Mouse (Mus musculus) cerebellum, adult 2 months (tissue): ENCODE measurements around the gene Cfap43. TPM values are rescaled to one million over a fixed set of nuclear protein-coding genes. Genes with fewer than 3 reads are reported as not detected.

ENCODE experiments used
- DNase-seq, 2 experiments: peaks; one replicate each; pipeline ENCODE4 v3.0.0; 2021
- H3K27ac ChIP-seq: fragments of 200-500 bp; 2 replicates; pipeline ENCODE4 v1.5.1; 2012; ENCODE audit warnings: low read length, control low read depth, inconsistent platforms; ENCODE audit not compliant: insufficient read depth
- H3K27me3 ChIP-seq: fragments of 200-500 bp; 2 replicates; pipeline ENCODE4 v1.6.1; 2012; ENCODE audit warnings: inconsistent platforms, mild to moderate bottlenecking, low read length, moderate library complexity; ENCODE audit not compliant: control insufficient read depth, insufficient read depth
- H3K4me1 ChIP-seq: fragments of 200-500 bp; 2 replicates; pipeline ENCODE4 v1.6.1; 2011; ENCODE audit warnings: low read length; ENCODE audit not compliant: control insufficient read depth, insufficient read depth
- H3K4me3 ChIP-seq: fragments of 200-500 bp; replicated peaks from 2 replicates; pipeline ENCODE3; 2011; ENCODE audit warnings: mild to moderate bottlenecking, low read depth, low read length, control low read depth; ENCODE audit not compliant: insufficient read depth
- CTCF ChIP-seq: fragments of 200-500 bp; IDR thresholded peaks from 2 replicates; pipeline ENCODE4 v1.5.1; 2011; ENCODE audit warnings: low read depth, mild to moderate bottlenecking, control low read depth, low read length, moderate library complexity, borderline replicate concordance; ENCODE audit not compliant: insufficient read depth
- POLR2A ChIP-seq: fragments of 200-500 bp; IDR thresholded peaks from 2 replicates; pipeline ENCODE4 v1.6.1; 2011; ENCODE audit warnings: low read length, control low read depth, borderline replicate concordance; ENCODE audit not compliant: insufficient read depth
- WGBS: fragments of 180-500 bp; shearing (Covaris S2); methylation state at CpG from one replicate; pipeline ENCODE4 v1.1.7; 2018; 5-methylcytosine and 5-hydroxymethylcytosine counted together
- polyA plus RNA-seq: library from polyadenylated mRNA; depleted of rRNA; stranded (reverse); fragments of >200 nt; gene quantifications from 2 replicates; pipeline ENCODE4 v1.2.3, GENCODE M21; 2012

The Cfap43 gene
- polyA plus RNA-seq, 1 experiment: 1.00 TPM

- WGBS: 69% methylated on average over 3 of the region's 4 CpGs
- Histone ChIP-seq H3K4me3 (no peak overlapping the region), H3K27me3 (no peaks in the 10 kb centered on the region), H3K4me1 (no peaks in the 10 kb centered on the region), H3K27ac (no peak overlapping the region)
- TF ChIP-seq POLR2A (no peak), CTCF (no peak)
- no peak for DNase-seq
Measured at GRCm38 (mm10) chr19:47910117-47910618, 8.9 kb downstream of the Cfap43 start.

GRCm38 (mm10) chr19:47909387-47910116 lies 9.5 kb downstream of the Cfap43 start:
- TF ChIP-seq POLR2A (no peak), CTCF (no peak)
- Histone ChIP-seq H3K27ac (no peak overlapping the region), H3K4me3 (no peak overlapping the region), H3K4me1 (no peaks in the 10 kb centered on the region), H3K27me3 (no peaks in the 10 kb centered on the region)
- 5% methylated on average over 10 of the region's 10 CpGs for WGBS
- DNase-seq: no peak

GRCm38 (mm10) chr19:47908961-47909371 lies 10.1 kb downstream of the Cfap43 start:
- Histone ChIP-seq H3K4me3 (no peak overlapping the region), H3K27ac (no peak overlapping the region)

GRCm38 (mm10) chr19:47907596-47907995 lies 11.5 kb downstream of the Cfap43 start:
- no peak overlapping the region for H3K27ac ChIP-seq
- 91% methylated on average over 9 of the region's 9 CpGs for WGBS
- H3K27me3 ChIP-seq: no peaks in the 10 kb centered on the region
- H3K4me3 ChIP-seq: no peak overlapping the region
- DNase-seq: no peak
- TF ChIP-seq CTCF: no peak
- TF ChIP-seq POLR2A: no peak
- H3K4me1 ChIP-seq: no peaks in the 10 kb centered on the region; the same call in 1 of the 2 replicates

More at GRCm38 (mm10) chr19:47908961-47909371, 10.1 kb downstream of the Cfap43 start:
- H3K4me1 ChIP-seq: no peaks in the 10 kb centered on the region; the same call in 1 of the 2 replicates
- WGBS: 38% methylated on average over 6 of the region's 6 CpGs
- DNase-seq: no peak
- TF ChIP-seq CTCF (no peak), POLR2A (no peak)
- H3K27me3 ChIP-seq: no peaks in the 10 kb centered on the region

- Histone ChIP-seq H3K27ac (no peak overlapping the region), H3K4me3 (no peak overlapping the region), H3K27me3 (no peaks in the 10 kb centered on the region), H3K4me1 (no peaks in the 10 kb centered on the region; the same call in 1 of the 2 replicates)
- WGBS: 79% methylated on average over 5 of the region's 5 CpGs
- DNase-seq: no peak
- TF ChIP-seq CTCF (no peak), POLR2A (no peak)
Measured at GRCm38 (mm10) chr19:47905603-47906002, 13.5 kb downstream of the Cfap43 start.

- TF ChIP-seq CTCF (no peak), POLR2A (no peak)
- DNase-seq: no peak
Measured at GRCm38 (mm10) chr19:47905081-47905480, 14.0 kb downstream of the Cfap43 start.

GRCm38 (mm10) chr19:47903679-47904078 lies 15.4 kb downstream of the Cfap43 start:
- Histone ChIP-seq H3K4me1 (no peaks in the 10 kb centered on the region; the same call in 1 of the 2 replicates), H3K27me3 (no peaks in the 10 kb centered on the region), H3K27ac (no peak overlapping the region), H3K4me3 (no peak overlapping the region)
- WGBS: 29% methylated on average over 4 of the region's 4 CpGs
- TF ChIP-seq POLR2A (no peak), CTCF (no peak)
- no peak for DNase-seq

More at GRCm38 (mm10) chr19:47905081-47905480, 14.0 kb downstream of the Cfap43 start:
- Histone ChIP-seq H3K27ac (no peak overlapping the region), H3K27me3 (no peaks in the 10 kb centered on the region), H3K4me3 (no peak overlapping the region), H3K4me1 (no peaks in the 10 kb centered on the region; the same call in 1 of the 2 replicates)
- WGBS: 38% methylated on average over 4 of the region's 4 CpGs
